Mouse (Mus musculus): ENCODE data around the gene Ppil6. TPM values are rescaled to one million over a fixed set of nuclear protein-coding genes. Genes with fewer than 3 reads are reported as not detected.
A peak's percentile ranks its signal among the peaks of the same experiment; 100 is the strongest.

The Ppil6 gene
- polyA plus RNA-seq, 1 experiment: not detected

- no peak for TF ChIP-seq CTCF (IDR thresholded peaks at IDR 0.05; ENCODE audit: insufficient read depth, low read depth, low read length)
- no peak for TF ChIP-seq POLR2A (IDR thresholded peaks at IDR 0.05; ENCODE audit: insufficient read depth, low read depth, low read length)
- Histone ChIP-seq H3K27ac (ENCODE audit: insufficient read depth, low read depth, low read length) (no peak overlapping the region), H3K4me1 (ENCODE audit: control insufficient read depth, insufficient read depth, low read length) (peaks cover 11% of the 10 kb centered on the region), H3K4me3 (ENCODE audit: insufficient read depth, low read depth, low read length) (no peak overlapping the region)
- whole genome bisulfite sequencing: 40% methylated on average over 2 of the region's 2 CpGs
These were observed 29.7 kb upstream of the Ppil6 start for GRCm38 (mm10) chr10:41460501-41460900.

GRCm38 (mm10) chr10:41461057-41461722, 29.0 kb upstream of the Ppil6 start:
- Histone ChIP-seq H3K4me1 (ENCODE audit: control insufficient read depth, insufficient read depth, low read length) (peaks cover 11% of the 10 kb centered on the region), H3K4me3 (ENCODE audit: insufficient read depth, low read depth, low read length) (no peak overlapping the region), H3K27ac (ENCODE audit: insufficient read depth, low read depth, low read length) (no peak overlapping the region)
- 80% methylated on average over 3 of the region's 3 CpGs for WGBS
- no peak for TF ChIP-seq CTCF (IDR thresholded peaks at IDR 0.05; ENCODE audit: insufficient read depth, low read depth, low read length)
- no peak for TF ChIP-seq POLR2A (IDR thresholded peaks at IDR 0.05; ENCODE audit: insufficient read depth, low read depth, low read length)

- H3K4me1 ChIP-seq (ENCODE audit: control insufficient read depth, insufficient read depth, low read length): peaks cover 14% of the 10 kb centered on the region
- no peak overlapping the region for H3K4me3 ChIP-seq (ENCODE audit: insufficient read depth, low read depth, low read length)
- 42% methylated on average over 15 of the region's 15 CpGs for WGBS
- TF ChIP-seq CTCF (IDR thresholded peaks at IDR 0.05; ENCODE audit: insufficient read depth, low read depth, low read length): no peak
- TF ChIP-seq POLR2A (IDR thresholded peaks at IDR 0.05; ENCODE audit: insufficient read depth, low read depth, low read length): no peak
- peak overlapping the region; percentile 18 for H3K27ac ChIP-seq (ENCODE audit: insufficient read depth, low read depth, low read length)
These were observed 25.8 kb upstream of the Ppil6 start for GRCm38 (mm10) chr10:41464401-41464955.

GRCm38 (mm10) chr10:41467325-41467724, 22.9 kb upstream of the Ppil6 start:
- H3K4me1 ChIP-seq (ENCODE audit: control insufficient read depth, insufficient read depth, low read length): peaks cover 12% of the 10 kb centered on the region
- 55% methylated on average over 6 of the region's 6 CpGs for WGBS
- no peak overlapping the region for H3K27ac ChIP-seq (ENCODE audit: insufficient read depth, low read depth, low read length)
- H3K4me3 ChIP-seq (ENCODE audit: insufficient read depth, low read depth, low read length): no peak overlapping the region
- TF ChIP-seq POLR2A (IDR thresholded peaks at IDR 0.05; ENCODE audit: insufficient read depth, low read depth, low read length) (no peak), CTCF (IDR thresholded peaks at IDR 0.05; ENCODE audit: insufficient read depth, low read depth, low read length) (no peak)

- 87% methylated on average over 3 of the region's 3 CpGs for WGBS
- TF ChIP-seq POLR2A (IDR thresholded peaks at IDR 0.05; ENCODE audit: insufficient read depth, low read depth, low read length): no peak
- H3K27ac ChIP-seq (ENCODE audit: insufficient read depth, low read depth, low read length): no peak overlapping the region
These were observed 19.5 kb upstream of the Ppil6 start for GRCm38 (mm10) chr10:41470693-41471092.

GRCm38 (mm10) chr10:41472534-41472933, 17.7 kb upstream of the Ppil6 start:
- no peak overlapping the region for H3K4me3 ChIP-seq (ENCODE audit: insufficient read depth, low read depth, low read length)
- H3K4me1 ChIP-seq (ENCODE audit: control insufficient read depth, insufficient read depth, low read length): peaks cover 18% of the 10 kb centered on the region
- H3K27ac ChIP-seq (ENCODE audit: insufficient read depth, low read depth, low read length): no peak overlapping the region
- no peak for TF ChIP-seq CTCF (IDR thresholded peaks at IDR 0.05; ENCODE audit: insufficient read depth, low read depth, low read length)
- no peak for TF ChIP-seq POLR2A (IDR thresholded peaks at IDR 0.05; ENCODE audit: insufficient read depth, low read depth, low read length)

More at GRCm38 (mm10) chr10:41470693-41471092, 19.5 kb upstream of the Ppil6 start:
- Histone ChIP-seq H3K4me3 (ENCODE audit: insufficient read depth, low read depth, low read length) (no peak overlapping the region), H3K4me1 (ENCODE audit: control insufficient read depth, insufficient read depth, low read length) (0 out of 2 replicates have a peak, but pooled peaks cover 4% of the 10 kb centered on the region)

- TF ChIP-seq POLR2A (IDR thresholded peaks at IDR 0.05; ENCODE audit: insufficient read depth, low read depth, low read length): no peak
- no peak for TF ChIP-seq CTCF (IDR thresholded peaks at IDR 0.05; ENCODE audit: insufficient read depth, low read depth, low read length)
- Histone ChIP-seq H3K27ac (ENCODE audit: insufficient read depth, low read depth, low read length) (no peak overlapping the region), H3K4me1 (ENCODE audit: control insufficient read depth, insufficient read depth, low read length) (peaks cover 23% of the 10 kb centered on the region), H3K4me3 (ENCODE audit: insufficient read depth, low read depth, low read length) (no peak overlapping the region)
- WGBS: 87% methylated on average over 5 of the region's 5 CpGs
These were observed 17.2 kb upstream of the Ppil6 start for GRCm38 (mm10) chr10:41472962-41473481.

- Histone ChIP-seq H3K4me1 (ENCODE audit: control insufficient read depth, insufficient read depth, low read length) (peaks cover 27% of the 10 kb centered on the region), H3K27ac (ENCODE audit: insufficient read depth, low read depth, low read length) (no peak overlapping the region), H3K4me3 (ENCODE audit: insufficient read depth, low read depth, low read length) (no peak overlapping the region)
- TF ChIP-seq CTCF (IDR thresholded peaks at IDR 0.05; ENCODE audit: insufficient read depth, low read depth, low read length) (no peak), POLR2A (IDR thresholded peaks at IDR 0.05; ENCODE audit: insufficient read depth, low read depth, low read length) (no peak)
- WGBS: 93% methylated on average over 6 of the region's 6 CpGs
These were observed 16.3 kb upstream of the Ppil6 start for GRCm38 (mm10) chr10:41473782-41474468.

- H3K4me3 ChIP-seq (ENCODE audit: insufficient read depth, low read depth, low read length): no peak overlapping the region
- H3K4me1 ChIP-seq (ENCODE audit: control insufficient read depth, insufficient read depth, low read length): peaks cover 27% of the 10 kb centered on the region
- no peak for TF ChIP-seq POLR2A (IDR thresholded peaks at IDR 0.05; ENCODE audit: insufficient read depth, low read depth, low read length)
- TF ChIP-seq CTCF (IDR thresholded peaks at IDR 0.05; ENCODE audit: insufficient read depth, low read depth, low read length): no peak
- WGBS: 83% methylated on average over 1 of the region's 1 CpGs
- H3K27ac ChIP-seq (ENCODE audit: insufficient read depth, low read depth, low read length): no peak overlapping the region
These were observed 15.3 kb upstream of the Ppil6 start for GRCm38 (mm10) chr10:41474981-41475391.

All from olfactory bulb, adult 2 months (tissue).